Mouse (Mus musculus) heart, adult 9 months (tissue): ENCODE results near the gene Zfp286.

Experiments
- DNase-seq, 2 experiments: peaks; one replicate each; pipeline ENCODE4 v3.0.0; 2022; ENCODE audit warnings: low spot score in 2 of 2

The Zfp286 gene

DNA sequence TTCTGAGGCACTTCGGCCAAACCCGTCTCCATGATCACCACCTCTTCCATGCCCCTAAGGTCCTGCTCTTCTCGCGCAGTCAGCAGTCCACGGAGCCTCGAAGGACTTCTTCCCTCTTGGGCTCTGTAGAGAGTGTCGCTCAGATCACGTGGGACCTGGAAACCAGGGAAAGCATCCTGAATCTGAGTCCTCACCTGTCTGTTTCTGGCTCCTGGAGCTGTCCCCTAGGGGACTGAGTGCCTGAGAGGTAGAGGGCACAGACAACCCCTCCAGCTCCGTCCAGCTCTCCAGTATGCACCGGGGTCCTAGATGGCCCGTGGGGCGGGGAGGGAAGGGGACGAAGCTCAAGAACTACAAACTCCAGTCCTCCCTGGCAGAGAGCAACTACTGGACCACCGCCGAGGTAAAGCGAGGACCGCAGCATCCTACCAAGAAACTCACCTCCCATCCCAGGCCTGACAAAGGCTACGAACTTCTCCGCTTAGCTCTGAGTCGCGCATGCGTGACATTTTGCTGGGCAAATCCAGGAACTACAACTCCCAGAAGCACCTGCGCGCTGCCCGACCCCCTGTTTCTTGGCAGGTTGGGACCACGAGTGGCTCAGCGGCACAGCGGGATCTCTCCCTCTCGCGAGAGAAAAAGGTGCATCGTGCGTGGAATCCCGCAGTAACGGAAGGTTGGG lies at the start of gene Zfp286:
TSS of gene Zfp286 (minus strand) at position 528 of the 682 bp plus-strand sequence.
- peak; percentile 74 to 79 for DNase-seq

DNA sequence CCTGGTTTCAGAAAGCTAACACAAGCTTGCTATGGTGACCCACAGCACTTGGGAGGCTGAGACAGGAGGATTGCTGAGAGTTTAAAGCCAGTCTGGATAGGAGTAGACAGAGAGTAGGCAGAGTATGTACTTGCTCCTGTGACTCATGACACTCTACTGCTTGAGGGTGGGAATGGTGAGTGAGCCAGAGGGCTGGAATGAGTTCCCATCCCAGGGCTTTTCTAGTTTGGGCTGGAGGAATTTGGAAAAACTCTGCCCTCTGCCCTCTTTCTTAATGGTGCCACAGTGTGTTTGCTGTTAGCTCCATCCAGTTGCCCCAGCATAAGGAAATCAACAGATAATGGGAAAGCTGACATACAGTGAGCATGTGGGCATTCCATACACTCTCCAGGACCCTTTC lies 42.6 kb upstream of the Zfp286 start:
- no peak for DNase-seq

DNA sequence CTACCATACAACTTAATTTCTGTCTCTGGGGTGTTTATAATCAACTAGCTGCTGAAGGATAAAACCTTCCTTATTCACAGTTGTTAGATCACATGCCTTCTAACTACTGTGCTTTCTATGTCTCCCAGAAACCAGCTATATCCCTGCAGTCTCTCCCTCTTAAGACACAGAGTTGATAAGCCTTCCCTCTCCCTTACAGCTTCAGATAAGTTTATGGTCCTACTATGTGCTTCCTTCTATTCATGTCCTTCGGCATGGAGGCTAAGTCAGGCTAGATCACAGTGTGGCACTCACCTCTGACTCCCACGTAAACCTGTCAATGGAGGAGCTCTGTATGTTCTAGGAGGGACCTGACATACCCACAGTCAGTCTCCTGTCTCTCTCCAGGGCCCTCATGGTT lies 41.1 kb upstream of the Zfp286 start:
- DNase-seq, result no peak

DNA sequence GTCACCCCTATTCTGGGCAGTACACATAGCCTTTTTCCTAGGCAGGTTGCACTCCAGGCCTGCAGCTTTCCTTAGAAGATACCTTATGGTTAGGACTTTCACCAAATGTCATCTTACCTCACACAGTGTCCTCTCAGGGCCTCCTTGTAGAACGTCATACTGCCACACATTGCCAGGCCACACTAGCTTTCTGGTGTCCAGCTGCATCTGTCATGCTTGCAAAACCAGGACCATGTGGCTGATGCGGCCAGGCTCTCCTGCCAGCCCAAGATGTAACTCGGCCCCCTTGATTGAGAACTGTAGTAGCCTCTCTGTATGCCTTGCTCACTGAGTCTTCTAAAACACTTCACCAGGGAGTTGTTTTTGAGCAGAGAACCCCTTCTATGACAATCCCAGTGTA lies 38.6 kb upstream of the Zfp286 start:
- DNase-seq, result no peak

DNA sequence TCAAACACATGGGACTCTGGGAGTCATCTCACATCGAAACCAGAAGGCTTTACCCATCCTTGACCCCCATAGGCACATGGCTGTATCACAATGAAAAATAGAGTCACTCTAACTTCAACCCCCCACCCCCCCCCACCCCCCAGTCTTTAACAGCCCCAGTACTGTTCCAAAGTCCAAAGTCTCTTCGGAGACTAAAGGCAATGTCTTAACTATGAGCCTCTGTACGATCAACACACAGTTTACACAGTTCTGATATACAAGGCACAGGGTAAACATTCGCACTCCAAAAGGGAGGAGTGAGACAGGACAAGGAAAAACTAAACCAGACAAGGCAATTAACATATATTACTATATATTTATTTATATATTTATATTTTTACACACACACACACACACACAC lies 37.9 kb upstream of the Zfp286 start:
- DNase-seq, result no peak

DNA sequence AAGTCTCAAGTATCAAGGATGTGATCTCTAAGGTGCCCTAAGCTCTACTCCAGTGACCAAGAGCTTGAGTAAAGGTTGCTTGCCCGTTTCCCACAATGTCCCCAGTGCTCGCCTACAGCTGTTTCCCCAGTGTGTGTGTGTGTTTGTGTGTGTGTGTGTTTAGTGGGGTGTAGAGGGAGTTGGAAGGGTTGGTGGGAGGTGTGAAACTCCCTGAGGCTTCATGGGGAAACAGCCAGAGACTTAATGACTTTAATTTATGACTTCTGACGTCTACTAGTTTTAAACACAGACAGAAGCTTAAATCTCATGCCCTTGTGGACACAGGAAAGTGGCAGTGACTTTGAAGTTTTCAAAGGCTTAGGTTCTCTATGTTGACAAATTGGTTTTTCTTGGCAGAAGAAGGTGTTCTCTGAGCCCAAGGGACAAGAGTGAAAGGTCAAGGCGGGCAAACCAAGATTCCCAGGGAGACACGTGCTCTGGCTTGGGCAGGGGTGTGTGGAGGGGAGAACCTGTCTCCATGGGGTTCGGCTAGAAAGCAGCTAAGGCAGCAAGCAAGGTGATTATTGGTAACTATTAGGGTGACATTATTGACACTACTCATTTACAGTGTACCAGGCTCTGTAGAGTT lies 37.0 kb upstream of the Zfp286 start:
- DNase-seq, result no peak

DNA sequence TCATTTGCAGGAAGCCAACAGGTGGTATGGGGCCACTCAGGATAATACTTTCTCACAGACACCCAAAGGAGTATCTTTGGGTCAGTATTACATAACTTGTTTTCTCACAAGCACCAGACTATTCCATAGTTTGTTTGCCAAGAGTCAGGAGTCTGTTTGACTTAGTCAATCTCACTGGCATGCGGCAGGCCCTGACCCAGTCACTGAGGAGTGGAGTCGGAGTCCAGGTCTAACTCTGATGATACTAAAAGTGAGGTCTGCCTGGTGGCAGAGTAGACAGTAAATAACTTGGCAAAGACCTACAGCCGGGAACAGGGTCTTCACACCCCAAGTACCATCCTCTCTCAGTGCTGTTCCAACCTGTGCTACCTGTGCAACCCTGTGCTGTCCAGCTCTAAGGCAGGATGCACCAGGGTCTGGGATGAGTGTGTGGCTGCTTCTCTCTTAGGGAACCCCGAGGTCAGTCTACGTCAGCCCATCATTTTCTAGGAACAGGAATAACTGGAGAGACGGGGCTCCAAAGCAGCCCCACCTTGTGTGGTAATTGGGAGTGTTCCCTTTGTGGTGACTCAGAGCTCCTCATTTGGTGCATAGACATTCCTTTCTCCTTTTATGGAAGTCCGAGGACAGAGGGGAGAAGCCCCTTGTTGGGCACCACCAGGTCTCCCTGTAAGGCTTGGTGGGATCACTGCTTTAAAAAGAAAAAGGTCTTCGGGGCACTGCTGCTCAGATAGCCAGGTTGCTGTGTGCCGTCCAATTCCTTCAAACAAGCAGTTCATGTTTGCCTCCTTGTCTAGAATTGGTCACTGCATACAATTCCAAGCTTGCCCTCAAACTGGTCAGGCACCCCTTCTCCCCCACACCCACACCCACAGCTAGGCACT lies 36.2 kb upstream of the Zfp286 start:
- no peak for DNase-seq

DNA sequence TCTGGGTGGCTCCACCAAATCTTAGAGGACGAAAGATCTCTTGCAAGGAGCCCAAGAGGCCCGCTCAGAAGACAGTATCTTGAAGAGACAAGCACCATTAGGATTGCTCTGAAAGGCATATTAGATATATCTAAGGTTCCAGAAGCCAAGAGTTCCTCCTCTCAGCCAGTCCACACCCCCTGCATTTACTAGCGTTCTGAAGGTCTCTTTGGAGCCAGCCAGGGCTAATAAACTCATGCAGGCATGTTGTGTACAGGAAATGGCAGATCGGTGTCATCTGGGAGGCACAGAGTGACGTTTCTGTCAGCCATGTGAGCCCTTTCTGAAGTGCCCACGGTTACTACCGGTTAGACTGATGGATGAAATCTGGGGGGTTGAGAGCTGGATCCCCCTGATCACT lies 34.9 kb upstream of the Zfp286 start:
- DNase-seq, result no peak

DNA sequence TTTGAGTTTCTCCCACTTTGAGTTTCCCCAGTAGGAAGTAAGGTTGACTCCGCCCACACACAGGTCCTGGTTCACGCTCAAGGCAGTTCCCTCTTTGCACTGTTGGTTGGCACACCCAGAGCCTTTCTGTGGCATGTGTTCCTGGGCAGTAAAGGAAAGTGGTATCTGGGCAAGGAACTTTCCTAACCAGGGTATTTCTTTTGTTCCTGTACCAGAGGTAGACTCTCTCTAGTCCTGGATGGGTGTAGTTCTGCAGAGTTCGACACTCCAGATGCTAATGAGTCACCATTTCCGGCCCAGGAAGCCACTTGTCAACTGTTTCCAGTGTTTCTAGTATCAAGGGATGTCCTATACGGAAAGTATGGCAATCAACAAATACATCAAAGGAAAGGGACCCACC lies 32.6 kb upstream of the Zfp286 start:
- DNase-seq, result peak; percentile 71 to 72

DNA sequence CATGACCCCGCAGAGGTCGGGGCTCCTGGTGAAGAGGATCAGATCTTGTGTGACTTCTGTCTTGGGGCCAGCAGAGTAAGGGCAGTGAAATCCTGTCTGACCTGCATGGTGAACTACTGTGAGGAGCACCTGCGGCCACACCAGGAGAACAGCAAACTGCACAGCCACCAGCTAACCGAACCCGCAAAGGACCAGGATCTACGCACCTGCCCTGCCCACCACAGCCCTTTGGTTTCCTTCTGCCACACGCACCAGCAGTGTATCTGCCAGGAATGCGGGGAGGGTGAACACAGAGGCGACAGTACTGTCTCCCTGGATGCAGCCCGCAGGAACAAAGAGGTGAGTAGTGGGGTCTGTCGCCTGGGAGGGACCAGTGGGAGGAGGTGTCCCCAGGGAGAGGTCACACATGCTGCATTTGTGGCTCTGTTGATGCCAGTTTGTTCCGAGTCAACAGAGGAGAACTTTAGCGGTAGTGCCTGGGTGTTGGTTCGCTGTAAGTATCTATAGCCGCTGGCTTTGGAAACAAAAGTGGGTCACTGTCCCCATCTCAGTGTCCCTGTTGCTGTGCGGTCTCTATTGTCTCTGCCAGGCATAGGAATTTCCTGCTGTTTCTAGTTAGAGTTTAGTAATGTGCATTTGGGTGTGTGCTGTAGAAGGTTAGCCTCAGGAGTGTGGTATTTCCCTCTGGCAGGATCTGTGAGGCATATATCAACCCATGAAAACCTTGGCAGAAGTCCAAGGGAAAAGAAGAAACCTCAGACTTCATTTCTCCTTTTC lies 31.6 kb upstream of the Zfp286 start:
- DNase-seq, result peak; percentile 42 to 50

DNA sequence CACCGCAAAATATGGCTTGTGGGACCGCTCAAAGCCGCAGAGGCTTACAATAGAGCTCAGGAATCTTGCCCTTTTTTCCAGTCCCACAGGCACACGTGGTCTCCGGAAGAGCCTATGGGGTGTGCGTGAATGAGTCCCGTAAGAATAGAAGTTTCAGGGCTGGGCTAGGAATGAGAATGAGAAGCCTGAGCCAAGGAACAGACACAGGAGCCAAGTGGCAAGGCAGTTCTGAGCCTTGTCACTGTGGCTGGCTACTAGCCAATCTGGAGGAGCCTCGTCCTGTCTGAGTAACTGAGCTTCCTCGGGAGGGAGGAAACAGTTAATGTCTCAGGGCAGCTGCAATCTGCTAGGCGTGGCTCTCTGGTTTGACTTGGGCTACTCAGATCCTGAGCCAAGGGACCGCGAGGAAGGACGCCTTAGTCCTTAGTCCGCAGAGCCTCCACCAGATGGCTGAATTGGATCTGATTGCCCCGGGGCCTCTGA lies 30.8 kb upstream of the Zfp286 start, which contains the start of gene Trim16:
TSS of gene Trim16 (plus strand) at position 173 of the 483 bp plus-strand sequence.
- peak; percentile 89 to 90 for DNase-seq

DNA sequence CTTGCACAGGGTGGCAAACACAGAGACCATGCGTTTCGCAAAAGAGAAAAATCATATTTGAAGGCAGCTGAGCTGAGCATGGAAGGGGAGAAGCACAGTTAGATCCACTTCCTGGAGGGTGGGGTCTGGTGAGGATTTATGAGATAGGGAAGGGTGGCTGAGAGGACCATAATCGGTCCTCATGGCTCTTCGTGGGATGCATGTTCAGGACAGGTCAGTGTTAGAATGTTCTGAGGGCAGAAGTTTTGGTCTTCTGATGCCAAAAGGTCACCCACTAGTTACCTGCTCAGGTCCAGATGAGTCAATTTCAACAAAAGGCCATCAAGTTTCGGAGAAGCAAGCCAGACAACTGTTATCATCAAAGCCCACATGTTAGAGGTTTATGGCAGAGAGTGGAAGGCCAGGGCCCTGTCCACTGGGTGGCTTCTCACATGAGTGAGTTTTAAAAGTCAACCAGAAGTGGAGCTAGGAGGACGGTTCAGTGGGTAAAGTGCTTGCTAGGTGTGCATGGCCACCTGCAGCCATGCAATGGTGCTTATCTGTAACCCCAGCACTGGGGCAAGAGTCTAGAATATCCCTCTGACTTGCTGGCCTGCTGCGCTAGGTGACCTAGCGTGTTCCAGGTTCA lies 29.9 kb upstream of the Zfp286 start:
- no peak for DNase-seq

DNA sequence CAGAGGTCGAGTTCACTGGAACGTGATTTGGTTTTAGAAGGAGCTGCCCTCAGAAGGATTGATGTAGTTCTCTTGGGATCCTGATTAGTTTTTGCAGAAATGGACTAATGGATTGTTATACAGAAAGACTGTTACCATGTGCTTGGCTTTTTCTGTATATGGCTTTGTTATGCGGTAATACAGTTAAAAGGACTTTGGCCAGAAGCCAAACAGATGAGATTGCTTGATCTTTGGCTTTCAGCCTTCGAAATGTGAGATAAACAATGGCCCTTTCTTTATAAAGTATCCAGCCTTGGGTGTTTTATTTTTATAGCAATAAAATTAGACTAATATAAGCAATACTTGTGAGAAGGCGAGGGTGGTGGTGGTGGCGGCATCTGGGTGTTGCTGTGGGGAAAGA lies 27.3 kb upstream of the Zfp286 start:
- DNase-seq, result no peak

DNA sequence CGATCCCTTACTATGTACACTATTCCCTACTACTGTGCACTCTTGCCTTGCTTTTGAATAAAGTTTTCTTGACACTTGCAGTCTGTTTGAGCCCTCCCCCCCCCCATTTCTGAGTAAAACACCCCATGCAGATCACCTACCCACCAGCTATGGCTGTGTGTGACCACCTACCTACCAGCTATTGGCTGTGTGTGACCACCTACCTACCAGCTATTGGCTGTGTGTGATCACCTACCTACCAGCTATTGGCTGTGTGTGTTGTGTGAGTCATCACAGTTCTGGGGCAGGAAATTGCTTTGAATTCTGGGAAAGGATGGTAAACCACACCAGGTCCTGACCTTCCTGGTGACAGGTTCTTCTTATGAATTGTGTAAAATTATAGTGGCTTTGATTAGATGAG lies 26.2 kb upstream of the Zfp286 start:
- DNase-seq, result no peak

DNA sequence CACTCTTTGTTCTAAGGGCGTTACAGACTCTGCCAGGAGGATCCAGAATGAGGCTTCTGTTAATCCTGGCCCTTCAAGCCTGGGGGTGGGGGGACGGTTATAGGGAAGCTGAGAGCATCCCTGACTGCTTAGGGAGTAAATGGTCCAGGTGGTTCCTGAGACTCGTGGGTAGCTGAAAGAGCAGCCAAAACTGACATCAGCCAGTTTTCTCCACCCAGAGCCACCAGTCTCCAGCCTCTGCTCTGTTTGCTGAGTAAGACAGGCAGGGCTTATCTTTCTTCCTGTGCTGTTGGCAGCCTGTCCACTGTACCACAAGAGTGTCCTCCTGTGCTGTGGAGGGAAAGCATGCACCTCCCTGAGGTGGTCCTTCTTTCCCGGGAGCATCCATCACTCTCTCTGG lies 25.4 kb upstream of the Zfp286 start:
- no peak for DNase-seq

DNA sequence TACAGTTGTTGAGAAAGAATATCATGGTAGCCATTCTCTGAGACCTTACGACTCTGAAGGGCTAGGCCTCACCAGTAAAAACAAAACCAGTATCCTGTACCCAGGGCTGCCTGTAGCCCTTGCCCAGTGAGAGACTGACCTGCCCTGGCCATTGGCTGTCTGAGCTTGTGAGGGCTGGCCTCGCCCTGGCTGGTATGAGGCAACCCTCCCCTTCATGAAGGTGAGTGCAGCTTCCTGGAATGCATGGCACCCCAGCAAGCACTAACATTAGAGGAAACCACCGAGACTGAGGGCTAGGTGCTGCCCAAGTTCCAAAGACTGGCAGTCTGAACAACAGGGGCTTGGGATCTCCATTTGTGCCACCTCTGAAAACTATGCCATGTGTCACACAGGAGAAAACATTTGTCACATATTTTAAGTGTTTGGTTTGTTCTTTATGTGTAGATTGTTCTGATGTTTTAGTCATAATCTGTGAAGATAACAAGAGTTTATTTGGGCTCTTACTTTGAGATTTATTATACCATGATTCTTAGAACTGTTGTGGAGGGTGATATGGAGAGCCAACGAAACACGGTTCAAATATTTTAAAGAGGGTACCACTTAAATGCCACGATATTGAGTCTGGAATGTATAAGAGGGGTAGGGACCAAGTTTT lies 24.8 kb upstream of the Zfp286 start:
- DNase-seq, result no peak

DNA sequence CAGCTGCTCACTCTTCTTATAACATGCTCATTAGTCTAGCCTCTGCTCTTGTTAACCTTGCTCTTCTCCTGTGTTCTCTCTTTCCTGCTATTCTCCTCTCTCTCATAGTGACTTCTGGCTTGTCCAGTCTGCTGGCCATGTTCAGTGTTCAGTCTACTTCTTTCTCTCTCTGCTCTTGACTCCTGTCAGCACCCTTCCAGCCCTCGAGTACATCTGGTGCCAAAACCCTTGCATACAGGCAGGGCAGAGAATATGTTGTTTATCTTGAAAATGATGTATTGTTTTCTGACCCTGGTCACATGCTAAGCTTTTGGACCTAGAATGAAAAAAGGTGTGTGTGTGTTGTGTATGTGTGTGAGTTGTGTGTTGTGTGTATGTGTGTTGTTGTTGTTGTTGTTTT lies 24.2 kb upstream of the Zfp286 start:
- no peak for DNase-seq

DNA sequence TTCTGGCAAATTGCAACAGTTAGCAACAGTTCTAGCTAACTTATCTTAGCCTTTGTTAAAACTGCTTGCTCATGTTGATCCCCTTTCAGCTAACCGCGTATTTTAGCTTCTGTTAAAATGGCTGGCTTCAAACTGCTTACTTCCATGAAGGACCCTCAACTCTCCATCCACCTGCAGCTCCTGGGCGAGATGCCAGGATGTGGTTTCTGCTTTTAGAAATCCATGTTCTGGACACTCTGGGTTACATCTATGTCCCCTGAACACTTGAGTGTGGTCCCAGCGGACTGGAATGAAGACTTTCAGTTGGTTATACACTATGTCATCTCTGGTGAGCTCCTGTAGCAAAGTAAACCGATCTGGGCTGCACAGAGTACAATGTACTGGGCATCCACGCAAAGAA lies 23.0 kb upstream of the Zfp286 start:
- no peak for DNase-seq

DNA sequence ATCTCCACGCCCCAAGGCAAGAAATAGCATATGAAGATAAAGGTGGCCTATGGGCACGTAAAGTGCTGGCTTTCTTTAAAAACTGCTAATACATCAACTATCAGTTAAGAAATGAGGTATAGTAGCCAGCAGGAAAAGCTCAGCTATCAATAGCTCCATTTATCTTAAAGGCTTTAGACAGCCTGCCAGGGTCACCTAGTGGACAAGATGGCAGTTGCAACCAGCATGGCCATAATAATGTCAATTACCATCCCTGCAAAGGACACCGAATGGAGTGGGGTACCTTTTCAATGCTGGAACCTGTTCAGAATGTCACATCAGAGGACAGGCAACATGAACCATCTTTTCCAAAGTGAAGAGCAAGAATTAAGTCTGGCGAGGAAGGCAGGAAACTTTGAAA lies 19.9 kb upstream of the Zfp286 start:
- DNase-seq, result no peak

DNA sequence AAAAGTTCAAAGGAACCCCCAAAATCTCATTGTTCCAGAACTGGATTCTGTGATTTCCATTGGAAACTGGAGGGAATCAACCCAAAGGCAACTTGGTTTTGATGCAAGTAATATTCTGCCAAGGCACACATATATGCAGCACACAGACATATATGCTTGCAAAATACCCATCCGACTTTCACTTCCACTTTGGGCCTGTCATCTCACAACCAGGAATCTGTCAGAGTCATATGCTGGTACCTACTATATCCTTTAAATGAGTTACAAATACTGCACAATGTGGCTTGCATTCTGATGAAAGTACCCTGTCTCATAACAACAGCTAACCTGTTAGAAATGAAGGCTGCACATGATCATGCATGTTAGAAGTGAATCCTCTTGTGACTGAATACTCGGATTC lies 18.7 kb upstream of the Zfp286 start:
- no peak for DNase-seq

DNA sequence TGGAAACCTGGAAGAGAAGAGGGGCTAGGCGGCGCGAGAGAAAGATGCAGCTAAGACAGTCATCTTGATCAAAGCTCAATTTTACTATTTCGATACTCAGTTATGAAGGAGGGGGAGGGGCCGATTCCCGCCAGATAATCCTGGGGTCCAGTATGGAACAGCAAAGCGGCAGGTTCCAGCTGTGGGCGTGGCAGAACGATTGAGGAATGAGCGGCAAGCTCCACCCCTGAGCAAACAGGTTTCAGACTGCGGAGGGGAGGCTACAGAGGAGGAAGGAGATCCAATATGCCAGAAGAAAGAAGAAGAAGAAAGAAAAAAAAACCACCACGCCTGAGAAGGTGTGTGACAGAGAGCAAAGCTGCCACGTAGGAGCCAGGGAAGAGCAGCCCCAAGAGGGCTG lies 14.9 kb upstream of the Zfp286 start:
- DNase-seq, result no peak
